Mouse (Mus musculus) frontal cortex, adult (tissue): ENCODE measurements around the gene Cish.
A peak's percentile ranks its signal among the peaks of the same experiment; 100 is the strongest.

Experiments used
- ATAC-seq: cut with Nextera tagmentation; 2 replicates; pipeline ENCODE4 v1.9.2; 2017; ENCODE audit warnings: mild to moderate bottlenecking, moderate library complexity, mixed read lengths; ENCODE audit not compliant: low TSS enrichment

The Cish gene

GRCm38 (mm10) chr9:107277603-107278002 is 18.2 kb upstream of the Cish start:
- ATAC-seq = no peak

- ATAC-seq = peak; percentile 87
Measured at GRCm38 (mm10) chr9:107278126-107278525, 17.7 kb upstream of the Cish start.

GRCm38 (mm10) chr9:107278527-107279377 is 17.1 kb upstream of the Cish start:
- 0 out of 2 replicates have a peak, but pooled peaks have one; percentile 25 for ATAC-seq

GRCm38 (mm10) chr9:107279378-107280321 is 16.2 kb upstream of the Cish start:
- no peak for ATAC-seq

GRCm38 (mm10) chr9:107280322-107281027 is 15.4 kb upstream of the Cish start:
- ATAC-seq = no peak

- ATAC-seq = no peak
Measured at GRCm38 (mm10) chr9:107281241-107281987, 14.4 kb upstream of the Cish start.

- ATAC-seq = no peak
Measured at GRCm38 (mm10) chr9:107282951-107283350, 12.9 kb upstream of the Cish start.

- ATAC-seq = no peak
Measured at GRCm38 (mm10) chr9:107285009-107285408, 10.8 kb upstream of the Cish start.

GRCm38 (mm10) chr9:107287294-107287693 is 8.5 kb upstream of the Cish start:
- no peak for ATAC-seq

GRCm38 (mm10) chr9:107288105-107288650 is 7.6 kb upstream of the Cish start:
- no peak for ATAC-seq

GRCm38 (mm10) chr9:107288711-107289110 is 7.1 kb upstream of the Cish start:
- ATAC-seq = no peak

- ATAC-seq = peak; percentile 29
Measured at GRCm38 (mm10) chr9:107289211-107290076, 6.4 kb upstream of the Cish start, which contains the start of gene Mapkapk3. TSS of gene Mapkapk3 (minus strand) at chr9:107289877.

GRCm38 (mm10) chr9:107290897-107291296 is 4.9 kb upstream of the Cish start:
- ATAC-seq = peak; percentile 58

- no peak for ATAC-seq
Measured at GRCm38 (mm10) chr9:107294249-107294648, 1.6 kb upstream of the Cish start.

- ATAC-seq = no peak
Measured at GRCm38 (mm10) chr9:107295616-107296015, 210 bp upstream of the Cish start.

- peak; percentile 7; the same call in 1 of the 2 replicates for ATAC-seq
Measured at GRCm38 (mm10) chr9:107296041-107296440, 215 bp downstream of the Cish start.

GRCm38 (mm10) chr9:107296501-107296965 is 707 bp downstream of the Cish start:
- ATAC-seq = peak; percentile 97

- peak; percentile 18; the same call in 1 of the 2 replicates for ATAC-seq
Measured at GRCm38 (mm10) chr9:107297059-107297458, 1.2 kb downstream of the Cish start.

- ATAC-seq = no peak
Measured at GRCm38 (mm10) chr9:107297658-107298057, 1.8 kb downstream of the Cish start.
